Mouse (Mus musculus): ENCODE results near the gene Prss8. TPM values are rescaled to one million over a fixed set of nuclear protein-coding genes. Genes with fewer than 3 reads are reported as not detected.

The Prss8 gene
- total and polyA plus RNA-seq, 3 experiments = 0.12 to 0.21 TPM; not detected in 1

GRCm38 (mm10) chr7:127923714-127924113 lies 6.2 kb downstream of the Prss8 start:
- H3K27me3 ChIP-seq (ENCODE audit: control insufficient read depth in 1 of 2, insufficient read depth in 2 of 2, low read length in 2 of 2) = no peaks in the 10 kb centered on the region
- no peaks in the 10 kb centered on the region for H3K9me3 ChIP-seq (replicated peaks; ENCODE audit: insufficient read depth, low read length)
- peaks cover 0 to 13% of the 10 kb centered on the region in 2 experiments; a peak in 2 of 4 replicates for H3K4me1 ChIP-seq (ENCODE audit: control insufficient read depth in 1 of 2, insufficient read depth in 2 of 2, low read length in 2 of 2)
- H3K27ac ChIP-seq (ENCODE audit: control insufficient read depth, low read depth, low read length) = no peak overlapping the region
- H3K4me3 ChIP-seq (ENCODE audit: control insufficient read depth in 1 of 2, insufficient read depth in 1 of 2, low read depth in 2 of 2, low read length in 2 of 2) = no peak overlapping the region
- no peak overlapping the region for H3K9ac ChIP-seq (ENCODE audit: control insufficient read depth, low read depth, low read length, poor library complexity, severe bottlenecking)
- DNase-seq (ENCODE audit: low read depth, low spot score) = no peak
- H3K79me2 ChIP-seq (ENCODE audit: control insufficient read depth, insufficient read depth, low read length, poor library complexity) = no peaks in the 10 kb centered on the region
- no peak for TF ChIP-seq SIN3A (IDR thresholded peaks at IDR 0.05; ENCODE audit: low read length)
- no peak for TF ChIP-seq GABPA (IDR thresholded peaks at IDR 0.05; ENCODE audit: low read depth, low read length)
- TF ChIP-seq E2F4 (IDR thresholded peaks at IDR 0.05; ENCODE audit: borderline replicate concordance, low read depth, low read length) = no peak
- no peak for TF ChIP-seq CTCF (IDR thresholded peaks at IDR 0.05 in 2 of 3, conservative IDR thresholded peaks at IDR 0.05 in 1 of 3; ENCODE audit: control insufficient read depth in 1 of 3, insufficient read depth in 1 of 3, low read depth in 2 of 3, low read length in 3 of 3, poor library complexity in 1 of 3, severe bottlenecking in 1 of 3)
- TF ChIP-seq MYB (IDR thresholded peaks at IDR 0.05; ENCODE audit: low read depth, low read length) = no peak
- TF ChIP-seq ZNF384 (IDR thresholded peaks at IDR 0.05; ENCODE audit: low read depth, low read length) = no peak
- no peak for TF ChIP-seq HCFC1 (IDR thresholded peaks at IDR 0.05; ENCODE audit: low read depth, low read length)
- peaks cover 2 to 15% of the 10 kb centered on the region in 2 experiments for H3K36me3 ChIP-seq (ENCODE audit: control insufficient read depth in 1 of 2, insufficient read depth in 2 of 2, low read length in 2 of 2)

DNA sequence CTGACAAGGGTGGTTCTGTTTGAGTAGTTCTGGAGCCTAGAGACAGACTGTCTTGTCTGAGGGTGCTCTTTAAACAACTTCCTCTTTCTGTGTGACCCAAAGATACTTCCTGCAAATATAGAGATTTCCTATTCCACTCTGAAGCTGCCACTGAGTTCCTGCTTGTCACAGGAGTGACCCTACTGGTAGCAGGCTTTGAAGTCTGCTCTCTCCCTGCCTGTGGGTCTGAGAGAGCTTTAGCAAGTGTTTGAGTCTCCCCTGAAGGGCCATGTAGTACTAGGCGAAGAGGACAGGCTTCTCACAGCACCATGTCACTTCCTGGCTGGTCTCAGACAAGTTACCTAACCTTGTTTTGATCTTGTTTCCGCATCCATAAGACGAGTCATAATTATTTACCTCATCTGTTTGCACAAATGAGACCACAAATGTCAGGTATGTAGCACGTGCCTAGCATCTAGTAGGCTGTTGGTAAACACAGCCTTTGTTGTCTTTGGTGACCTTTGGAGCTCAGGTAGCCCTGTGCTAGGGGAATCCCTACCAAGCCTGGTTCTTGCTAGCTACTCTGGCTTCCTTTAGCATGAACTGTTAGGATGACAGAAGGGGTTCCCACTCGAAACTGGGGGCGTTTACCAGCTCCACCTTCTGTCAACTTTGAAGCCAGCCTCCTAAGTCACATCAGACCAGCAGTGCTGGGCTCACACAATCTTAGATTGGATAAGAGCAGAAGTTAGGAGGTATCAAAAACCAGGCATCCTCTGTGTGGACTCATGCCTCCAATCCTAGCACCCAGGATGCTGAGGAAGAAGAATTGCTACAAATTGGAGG lies 7.2 kb downstream of the Prss8 start:
- TF ChIP-seq MAFK (IDR thresholded peaks at IDR 0.05; ENCODE audit: borderline replicate concordance, low read depth, low read length) (no peak), USF1 (IDR thresholded peaks at IDR 0.05; ENCODE audit: low read depth, low read length) (no peak), ZMIZ1 (IDR thresholded peaks at IDR 0.05; ENCODE audit: low read depth, low read length) (no peak), USF2 (IDR thresholded peaks at IDR 0.05; ENCODE audit: borderline replicate concordance in 1 of 2, insufficient read depth in 1 of 2, low read depth in 1 of 2, low read length in 2 of 2) (no peak), MYC (IDR thresholded peaks at IDR 0.05; ENCODE audit: low read depth, low read length) (no peak), GABPA (IDR thresholded peaks at IDR 0.05; ENCODE audit: low read depth, low read length) (no peak), POLR2AphosphoS5 (IDR thresholded peaks at IDR 0.05; ENCODE audit: borderline replicate concordance, low read depth, low read length) (no peak), TBP (IDR thresholded peaks at IDR 0.05; ENCODE audit: low read depth, low read length) (no peak), MEF2A (IDR thresholded peaks at IDR 0.05; ENCODE audit: extremely low read depth, insufficient replicate concordance, low read depth, low read length, poor library complexity, severe bottlenecking) (no peak), JUND (IDR thresholded peaks at IDR 0.05; ENCODE audit: low read depth, low read length) (no peak), EP300 (IDR thresholded peaks at IDR 0.05; ENCODE audit: low read depth in 1 of 2, low read length in 2 of 2) (no peak), ZNF384 (IDR thresholded peaks at IDR 0.05; ENCODE audit: low read depth, low read length) (no peak)
- H3K27me3 ChIP-seq (ENCODE audit: control insufficient read depth in 1 of 2, insufficient read depth in 2 of 2, low read length in 2 of 2) = no peaks in the 10 kb centered on the region
- H3K9me3 ChIP-seq (replicated peaks; ENCODE audit: insufficient read depth, low read length) = no peaks in the 10 kb centered on the region
- peak; percentile 68 for DNase-seq (ENCODE audit: low read depth, low spot score)
- H3K4me3 ChIP-seq (ENCODE audit: control insufficient read depth in 1 of 2, insufficient read depth in 1 of 2, low read depth in 2 of 2, low read length in 2 of 2) = no peak overlapping the region
- peaks cover 0 to 11% of the 10 kb centered on the region in 2 experiments; a peak in 2 of 4 replicates for H3K4me1 ChIP-seq (ENCODE audit: control insufficient read depth in 1 of 2, insufficient read depth in 2 of 2, low read length in 2 of 2)
- H3K27ac ChIP-seq (ENCODE audit: control insufficient read depth, low read depth, low read length) = peak overlapping the region; percentile 52
- no peak overlapping the region for H3K9ac ChIP-seq (ENCODE audit: control insufficient read depth, low read depth, low read length, poor library complexity, severe bottlenecking)
- peaks cover 2 to 13% of the 10 kb centered on the region in 2 experiments for H3K36me3 ChIP-seq (ENCODE audit: control insufficient read depth in 1 of 2, insufficient read depth in 2 of 2, low read length in 2 of 2)
- H3K79me2 ChIP-seq (ENCODE audit: control insufficient read depth, insufficient read depth, low read length, poor library complexity) = no peaks in the 10 kb centered on the region
